Mouse (Mus musculus): Measurements from ENCODE around the gene Plac1. TPM values are rescaled to one million over a fixed set of nuclear protein-coding genes. Genes with fewer than 3 reads are reported as not detected.
A peak's percentile ranks its signal among the peaks of the same experiment; 100 is the strongest.
"Not testable (repeated sequence)": the region's sequence is repeated elsewhere in the genome, so short reads cannot be mapped to it uniquely, and the experiment has no call there.

Plac1 gene
- total RNA-seq (2017): not detected in 2 replicates

GRCm38 (mm10) chrX:53240011-53240410, at the start of gene Plac1:
Gene Plac1 (minus strand): TSS chrX:53240111.
- ATAC-seq (ENCODE audit: extremely low read depth, insufficient number of reproducible peaks, low FRiP score, poor library complexity, severe bottlenecking): no peak

GRCm38 (mm10) chrX:53287924-53288323, 48.0 kb upstream of the Plac1 start:
- ATAC-seq (ENCODE audit: extremely low read depth, insufficient number of reproducible peaks, low FRiP score, poor library complexity, severe bottlenecking): no peak

GRCm38 (mm10) chrX:53273124-53273523, 33.2 kb upstream of the Plac1 start, which contains the start of gene Fam122c:
Gene Fam122c (plus strand): TSS chrX:53273424.
- no peak for ATAC-seq (ENCODE audit: extremely low read depth, insufficient number of reproducible peaks, low FRiP score, poor library complexity, severe bottlenecking)

GRCm38 (mm10) chrX:53271628-53272027, 31.7 kb upstream of the Plac1 start:
- ATAC-seq (ENCODE audit: extremely low read depth, insufficient number of reproducible peaks, low FRiP score, poor library complexity, severe bottlenecking): not testable (repeated sequence)

- ATAC-seq (ENCODE audit: extremely low read depth, insufficient number of reproducible peaks, low FRiP score, poor library complexity, severe bottlenecking): no peak
Observed at GRCm38 (mm10) chrX:53270063-53270432, 30.1 kb upstream of the Plac1 start.

GRCm38 (mm10) chrX:53269289-53270062, 29.6 kb upstream of the Plac1 start, which contains the start of gene Fam122b:
Gene Fam122b (minus strand): TSS chrX:53269805.
- ATAC-seq (ENCODE audit: extremely low read depth, insufficient number of reproducible peaks, low FRiP score, poor library complexity, severe bottlenecking): peak; percentile 99

- ATAC-seq (ENCODE audit: extremely low read depth, insufficient number of reproducible peaks, low FRiP score, poor library complexity, severe bottlenecking): no peak
Observed at GRCm38 (mm10) chrX:53268856-53269255, 28.9 kb upstream of the Plac1 start.

GRCm38 (mm10) chrX:53266186-53266585, 26.3 kb upstream of the Plac1 start:
- no peak for ATAC-seq (ENCODE audit: extremely low read depth, insufficient number of reproducible peaks, low FRiP score, poor library complexity, severe bottlenecking)

- ATAC-seq (ENCODE audit: extremely low read depth, insufficient number of reproducible peaks, low FRiP score, poor library complexity, severe bottlenecking): no peak
Observed at GRCm38 (mm10) chrX:53255195-53255594, 15.3 kb upstream of the Plac1 start.

GRCm38 (mm10) chrX:53237971-53238370, 1.9 kb downstream of the Plac1 start:
- ATAC-seq (ENCODE audit: extremely low read depth, insufficient number of reproducible peaks, low FRiP score, poor library complexity, severe bottlenecking): no peak

- no peak for ATAC-seq (ENCODE audit: extremely low read depth, insufficient number of reproducible peaks, low FRiP score, poor library complexity, severe bottlenecking)
Observed at GRCm38 (mm10) chrX:53236404-53236803, 3.5 kb downstream of the Plac1 start.

GRCm38 (mm10) chrX:53233689-53234088, 6.2 kb downstream of the Plac1 start:
- ATAC-seq (ENCODE audit: extremely low read depth, insufficient number of reproducible peaks, low FRiP score, poor library complexity, severe bottlenecking): no peak

- no peak for ATAC-seq (ENCODE audit: extremely low read depth, insufficient number of reproducible peaks, low FRiP score, poor library complexity, severe bottlenecking)
Observed at GRCm38 (mm10) chrX:53231965-53232364, 7.9 kb downstream of the Plac1 start.

GRCm38 (mm10) chrX:53224353-53224944, 15.5 kb downstream of the Plac1 start:
- no peak for ATAC-seq (ENCODE audit: extremely low read depth, insufficient number of reproducible peaks, low FRiP score, poor library complexity, severe bottlenecking)

GRCm38 (mm10) chrX:53220855-53221254, 19.1 kb downstream of the Plac1 start:
- ATAC-seq (ENCODE audit: extremely low read depth, insufficient number of reproducible peaks, low FRiP score, poor library complexity, severe bottlenecking): no peak

- no peak for ATAC-seq (ENCODE audit: extremely low read depth, insufficient number of reproducible peaks, low FRiP score, poor library complexity, severe bottlenecking)
Observed at GRCm38 (mm10) chrX:53214557-53215229, 25.2 kb downstream of the Plac1 start.

- ATAC-seq (ENCODE audit: extremely low read depth, insufficient number of reproducible peaks, low FRiP score, poor library complexity, severe bottlenecking): no peak
Observed at GRCm38 (mm10) chrX:53213838-53214237, 26.1 kb downstream of the Plac1 start.

GRCm38 (mm10) chrX:53212485-53212884, 27.4 kb downstream of the Plac1 start:
- no peak for ATAC-seq (ENCODE audit: extremely low read depth, insufficient number of reproducible peaks, low FRiP score, poor library complexity, severe bottlenecking)

GRCm38 (mm10) chrX:53211756-53212483, 28.0 kb downstream of the Plac1 start:
- no peak for ATAC-seq (ENCODE audit: extremely low read depth, insufficient number of reproducible peaks, low FRiP score, poor library complexity, severe bottlenecking)
